Mouse (Mus musculus) thymus, postnatal 0 days (tissue): ENCODE measurements around the gene Ttc19. TPM values are rescaled to one million over a fixed set of nuclear protein-coding genes. Genes with fewer than 3 reads are reported as not detected.

Source experiments
- polyA plus RNA-seq: library from polyadenylated mRNA; unstranded; fragments of >200 nt; fragmentation: Nextera tagmentation; extraction: Ambion mirVana; gene quantifications from 2 replicates; pipeline ENCODE4 v1.2.1, GENCODE M21; 2015

The Ttc19 gene
- polyA plus RNA-seq, 1 experiment from 2014 or later: 12.4 TPM

Other genes with a start within 250 kb of the Ttc19 start
- gene Adora2b, start 32.5 kb upstream of the Ttc19 start, polyA plus RNA-seq: 1.7 and 2.4 TPM in 2 replicates
- gene Zswim7, start 98 bp upstream of the Ttc19 start, polyA plus RNA-seq: 12.4 and 14.0 TPM in 2 replicates
- 6.8 and 7.6 TPM in 2 replicates for gene Pigl, start 177.0 kb downstream of the Ttc19 start, polyA plus RNA-seq
- 181 and 220 TPM in 2 replicates for gene Ncor1, start 177.1 kb downstream of the Ttc19 start, polyA plus RNA-seq